Comparison of ENCODE assay signal across 8 mouse cellular contexts in the genomic region with DNA sequence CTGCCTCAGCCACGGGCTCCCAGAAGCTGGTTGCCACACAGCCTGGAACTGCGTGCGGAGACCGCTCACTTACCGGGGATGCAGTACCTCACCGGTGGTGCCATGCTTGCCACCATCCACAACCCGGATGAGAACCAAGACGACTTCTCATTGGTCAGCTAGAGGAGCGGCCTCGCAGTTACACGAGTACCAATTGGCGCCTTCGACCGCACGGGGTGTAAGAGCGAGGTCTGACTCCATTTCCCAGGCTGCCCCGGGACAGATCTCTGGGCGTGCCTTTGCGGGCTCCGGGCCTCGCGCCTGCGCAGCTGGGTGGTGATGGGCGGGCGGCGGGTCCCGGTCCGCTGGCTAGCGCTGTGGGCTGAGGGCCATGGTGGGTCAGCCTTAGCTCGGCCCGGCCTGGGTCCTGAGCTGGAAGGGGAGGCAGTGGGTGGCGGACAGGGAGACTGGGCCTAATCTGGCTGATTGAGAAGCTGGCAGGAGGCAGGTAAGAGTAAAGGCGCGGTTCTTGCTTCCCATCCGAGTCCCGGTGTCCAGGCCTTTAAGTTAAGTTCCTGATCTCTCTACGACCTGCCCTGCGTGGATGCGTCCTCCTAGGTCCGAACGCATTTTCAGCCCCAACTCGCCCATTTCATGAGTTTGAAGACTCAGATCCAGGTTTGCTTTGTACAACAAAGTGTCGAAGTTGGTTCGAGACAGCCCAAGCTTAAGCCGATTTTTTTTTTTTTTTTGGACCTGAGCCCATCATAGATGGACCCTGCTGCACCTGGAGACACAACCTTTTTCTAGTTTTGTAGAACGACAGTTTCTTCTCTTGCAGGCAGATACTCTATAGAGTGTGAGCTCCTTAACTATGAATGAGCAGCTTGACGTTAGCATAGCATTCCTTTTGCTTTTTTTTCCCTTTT. TPM values are rescaled to one million over a fixed set of nuclear protein-coding genes. Genes with fewer than 3 reads are reported as not detected.
DNase-seq lines count a peak whose midpoint lies in the region; ATAC-seq and TF ChIP-seq lines count a peak whose summit lies in the region.

Gene Exosc1, minus strand, starts transcription at position 245 of the 908 bp plus-strand sequence.
Gene Zdhhc16, plus strand, starts transcription at position 302 of the 908 bp plus-strand sequence.

- peak within 1 kb of the TSS; percentile 91 for H3K4me3 ChIP-seq in hindbrain, embryonic 10.5 days
- peak within 1 kb of the TSS; percentile 65 for H3K4me3 ChIP-seq in lung, postnatal 0 days (ENCODE audit: low read depth, low read length)

- peak; percentile 99 for ATAC-seq in frontal cortex, adult (ENCODE audit: low TSS enrichment)
- peak; percentile 100 for ATAC-seq in lung, postnatal 0 days

- no peaks in the 10 kb centered on the region for H3K9me3 ChIP-seq in hindbrain, embryonic 10.5 days
- H3K9me3 ChIP-seq in lung, postnatal 0 days (ENCODE audit: low read length): no peaks in the 10 kb centered on the region

- TF ChIP-seq CTCF in lung, postnatal 0 days (IDR thresholded peaks at IDR 0.05): peak; percentile 7; the same call in 1 of the 2 replicates

- peak within 1 kb of the TSS; percentile 58 for H3K9ac ChIP-seq in lung, postnatal 0 days (replicated peaks; ENCODE audit: low read depth)

- peaks cover 22% of the 10 kb centered on the region for H3K4me1 ChIP-seq in hindbrain, embryonic 10.5 days (replicated peaks)
- 0 out of 2 replicates have a peak, but pooled peaks cover 4% of the 10 kb centered on the region for H3K4me1 ChIP-seq in lung, postnatal 0 days (ENCODE audit: insufficient read depth, low read depth, low read length)

- peak within 1 kb of the TSS; percentile 92 for H3K27ac ChIP-seq in hindbrain, embryonic 10.5 days
- H3K27ac ChIP-seq in lung, postnatal 0 days (ENCODE audit: low read length): peak within 1 kb of the TSS; percentile 54; the same call in 1 of the 2 replicates

- no peak for TF ChIP-seq EP300 in lung, postnatal 0 days (IDR thresholded peaks at IDR 0.05)

- peak within 1 kb of the TSS; percentile 90 for H3K4me2 ChIP-seq in lung, postnatal 0 days (replicated peaks; ENCODE audit: low read depth, low read length)

- H3K27me3 ChIP-seq in hindbrain, embryonic 10.5 days (ENCODE audit: insufficient read depth, poor library complexity, severe bottlenecking): no peaks in the 10 kb centered on the region
- no peaks in the 10 kb centered on the region for H3K27me3 ChIP-seq in lung, postnatal 0 days (replicated peaks; ENCODE audit: insufficient read depth, low read length)

- DNase-seq in MN1 (ENCODE audit: low spot score): peak; percentile 93
- DNase-seq in cerebellum, adult 9-10 months: peak; percentile 99
- DNase-seq in hindbrain, embryonic 10.5 days (ENCODE audit: low spot score): peak; percentile 98
- DNase-seq in layer of hippocampus, adult 9-11 months: peak; percentile 99
- DNase-seq in lung, postnatal 0 days (ENCODE audit: low spot score): peak; percentile 99
- DNase-seq in ovary, postnatal 14 days (ENCODE audit: low spot score): peak; percentile 97
- peak; percentile 97 for DNase-seq in thymus, postnatal 14 days

- H3K36me3 ChIP-seq in hindbrain, embryonic 10.5 days: peaks cover 51% of the 10 kb centered on the region
- no peaks in the 10 kb centered on the region for H3K36me3 ChIP-seq in lung, postnatal 0 days (ENCODE audit: insufficient read depth, low read length)

- under 1% methylated on average over 47 of the region's 47 CpGs for WGBS in hindbrain, embryonic 10.5 days
- WGBS in lung, postnatal 0 days: under 1% methylated on average over 47 of the region's 47 CpGs

RNA-seq across cellular contexts. Expression of gene Exosc1, which starts in this region (rescaled TPM):
- 75.5 and 92.1 TPM in 2 replicates for polyA plus RNA-seq in hindbrain, embryonic 10.5 days (2016; fragmentation: Nextera tagmentation; extraction: Ambion mirVana)
- polyA plus RNA-seq in lung, postnatal 0 days (2015; fragmentation: Nextera tagmentation; extraction: Ambion mirVana): 43.4 and 45.2 TPM in 2 replicates

RNA-seq across cellular contexts. Expression of gene Zdhhc16, which starts in this region (rescaled TPM):
- polyA plus RNA-seq in hindbrain, embryonic 10.5 days (2016; fragmentation: Nextera tagmentation; extraction: Ambion mirVana): 87.1 and 92.5 TPM in 2 replicates
- 46.9 and 55.1 TPM in 2 replicates for polyA plus RNA-seq in lung, postnatal 0 days (2015; fragmentation: Nextera tagmentation; extraction: Ambion mirVana)

Comparison
In these comparisons a context has a peak if more than half of its experiments do, and no peak if none do; other contexts are left out.
1. Peak in every context shown above with its lines: DNase-seq, ATAC-seq, H3K4me3 ChIP-seq and H3K27ac ChIP-seq.